ENCODE assay signal across 28 mouse cellular contexts in genomic region chr14:78056371-78056770, GRCm38 (mm10). TPM values are rescaled to one million over a fixed set of nuclear protein-coding genes. Genes with fewer than 3 reads are reported as not detected.
A peak's percentile ranks its signal among the peaks of the same experiment; 100 is the strongest.
DNase-seq lines count a peak whose midpoint lies in the region; ATAC-seq and TF ChIP-seq lines count a peak whose summit lies in the region.
"Had no signal": no experiment of that assay in that cellular context is flagged by ENCODE, and none has a peak within 500 bp of the region (broad histone marks: within the 10 kb centered on the region; RNA-seq: fewer than 3 reads in every experiment).

No protein-coding gene starts in this region.

- H3K9me3 ChIP-seq in liver, postnatal 0 days (ENCODE audit: low read length): no peaks in the 10 kb centered on the region
- H3K9me3 ChIP-seq in liver, embryonic 12.5 days (replicated peaks): no peaks in the 10 kb centered on the region
- H3K9me3 ChIP-seq in CH12.LX (replicated peaks; ENCODE audit: low read length): peaks cover 2% of the 10 kb centered on the region
- H3K9me3 ChIP-seq: embryonic facial prominence, embryonic 13.5 days; heart, embryonic 12.5 days; limb, embryonic 10.5 days; midbrain, embryonic 12.5 days had no signal

- no peak for ATAC-seq in liver, postnatal 0 days
- ATAC-seq in liver, embryonic 12.5 days: no peak
- no peak for ATAC-seq in Patski
- ATAC-seq: forebrain, embryonic 14.5 days had no signal

- DNase-seq in liver, postnatal 0 days: no peak
- DNase-seq in CH12.LX (ENCODE audit: extremely low read depth) (peak; percentile 7), Patski (ENCODE audit: low read depth, low spot score) (no peak)
- DNase-seq in splenic B cell, adult 2 months (ENCODE audit: low read depth, low spot score): peak; percentile 1
- DNase-seq in spleen, postnatal 10 days (ENCODE audit: low spot score in 2 of 2): no peak
- no peak for DNase-seq in gastrocnemius, postnatal 36 days
- DNase-seq: adrenal gland, adult 2 months; cerebellum, adult 11-12 months; cerebellum, postnatal 36 days; embryo, embryonic 11 days; gastrocnemius, postnatal 10 days; heart, postnatal 10 days; kidney, adult 18-20 months; kidney, postnatal 10 days; liver; lung, postnatal 10 days; right cerebral cortex, postnatal 14 days; thymus, postnatal 36 days had no signal

- H3K36me3 ChIP-seq in liver, postnatal 0 days (replicated peaks; ENCODE audit: insufficient read depth, low read length): no peaks in the 10 kb centered on the region
- no peaks in the 10 kb centered on the region for H3K36me3 ChIP-seq in liver, embryonic 12.5 days
- no peaks in the 10 kb centered on the region for H3K36me3 ChIP-seq in CH12.LX (replicated peaks in 1 of 2; ENCODE audit: control insufficient read depth in 1 of 2, insufficient read depth in 1 of 2, low read length in 1 of 2)
- no peaks in the 10 kb centered on the region for H3K36me3 ChIP-seq in splenic B cell, adult 2 months (ENCODE audit: control insufficient read depth, insufficient read depth, low read length, poor library complexity, severe bottlenecking)
- H3K36me3 ChIP-seq: embryonic facial prominence, embryonic 13.5 days; heart, embryonic 12.5 days; limb, embryonic 10.5 days; midbrain, embryonic 12.5 days had no signal

- peak; percentile 7 for TF ChIP-seq RAD21 in CH12.LX (IDR thresholded peaks at IDR 0.05; ENCODE audit: low read depth, low read length)

- H3K27ac ChIP-seq in liver, postnatal 0 days (ENCODE audit: low read depth): no peak overlapping the region
- H3K27ac ChIP-seq in liver, embryonic 12.5 days: no peak overlapping the region
- no peak overlapping the region for H3K27ac ChIP-seq in CH12.LX (ENCODE audit: insufficient read depth, low read depth)
- H3K27ac ChIP-seq: embryonic facial prominence, embryonic 13.5 days; limb, embryonic 10.5 days; midbrain, embryonic 12.5 days had no signal

- no peak overlapping the region for H3K9ac ChIP-seq in liver, postnatal 0 days (replicated peaks)
- H3K9ac ChIP-seq in liver, embryonic 12.5 days: no peak overlapping the region
- no peak overlapping the region for H3K9ac ChIP-seq in CH12.LX (ENCODE audit: insufficient read depth, low read depth)
- H3K9ac ChIP-seq: embryonic facial prominence, embryonic 13.5 days; heart, embryonic 12.5 days; midbrain, embryonic 12.5 days had no signal

- TF ChIP-seq EP300 in liver, postnatal 0 days (IDR thresholded peaks at IDR 0.05; ENCODE audit: low read depth): no peak
- TF ChIP-seq EP300 in CH12.LX (IDR thresholded peaks at IDR 0.05; ENCODE audit: low read length): no peak

- peak; percentile 17; the same call in 1 of the 2 replicates for TF ChIP-seq CTCF in liver, postnatal 0 days (IDR thresholded peaks at IDR 0.05; ENCODE audit: low read depth)
- TF ChIP-seq CTCF in CH12.LX (conservative IDR thresholded peaks at IDR 0.05 in 1 of 2, IDR thresholded peaks at IDR 0.05 in 1 of 2; ENCODE audit: low read depth in 2 of 2, low read length in 2 of 2): peak; percentile 22 to 38; a peak in 3 of 4 replicates
- peak; percentile 40 for TF ChIP-seq CTCF in Patski (IDR thresholded peaks at IDR 0.05)

- CTCF ChIA-PET in Patski (lab: Charles Lee): no interaction called here

- H3K79me2 ChIP-seq in CH12.LX (replicated peaks; ENCODE audit: control insufficient read depth, extremely low read depth, insufficient read depth, poor library complexity, severe bottlenecking): no peaks in the 10 kb centered on the region

- no peaks in the 10 kb centered on the region for H3K4me1 ChIP-seq in liver, postnatal 0 days (ENCODE audit: insufficient read depth)
- no peaks in the 10 kb centered on the region for H3K4me1 ChIP-seq in liver, embryonic 12.5 days
- H3K4me1 ChIP-seq in CH12.LX (ENCODE audit: control insufficient read depth in 1 of 2, insufficient read depth in 2 of 2): no peaks in the 10 kb centered on the region
- H3K4me1 ChIP-seq: heart, embryonic 12.5 days; midbrain, embryonic 12.5 days had no signal

- intact Hi-C loops in gastrocnemius, postnatal 36 days (cut with DNase I): no loop called here

- H3K27me3 ChIP-seq in liver, postnatal 0 days (ENCODE audit: insufficient read depth, low read length): no peaks in the 10 kb centered on the region
- H3K27me3 ChIP-seq in liver, embryonic 12.5 days (replicated peaks): no peaks in the 10 kb centered on the region
- H3K27me3 ChIP-seq in CH12.LX (replicated peaks): no peaks in the 10 kb centered on the region
- H3K27me3 ChIP-seq in Patski: peaks cover 20% of the 10 kb centered on the region
- H3K27me3 ChIP-seq in splenic B cell, adult 2 months (ENCODE audit: control insufficient read depth, insufficient read depth, low read length, poor library complexity, severe bottlenecking): no peaks in the 10 kb centered on the region
- H3K27me3 ChIP-seq: embryonic facial prominence, embryonic 13.5 days; heart, embryonic 12.5 days; midbrain, embryonic 12.5 days had no signal

- H3K4me3 ChIP-seq in liver, postnatal 0 days (ENCODE audit: low read depth, low read length): no peak overlapping the region
- no peak overlapping the region for H3K4me3 ChIP-seq in liver, embryonic 12.5 days
- H3K4me3 ChIP-seq in CH12.LX (replicated peaks in 1 of 3; ENCODE audit: low read depth in 2 of 3, low read length in 2 of 3, poor library complexity in 1 of 3): no peak overlapping the region
- H3K4me3 ChIP-seq: embryonic facial prominence, embryonic 13.5 days; erythroblast, embryonic 14.5 days; heart, embryonic 12.5 days; limb, embryonic 10.5 days; midbrain, embryonic 12.5 days had no signal

- dilution Hi-C loops in CH12.LX (cut with MboI; ENCODE audit: extremely low pct_ligation_motif_present, extremely low pct_unique_long_range_greater_than_20kb, low sequenced_read_pairs): no loop called here

- WGBS in liver, postnatal 0 days (ENCODE audit: insufficient replicate concordance): 70% methylated on average over 3 of the region's 3 CpGs
- WGBS in liver, embryonic 12.5 days (ENCODE audit: insufficient replicate concordance): 55% methylated on average over 3 of the region's 3 CpGs

- no peak for TF ChIP-seq POLR2A in CH12.LX (IDR thresholded peaks at IDR 0.05; ENCODE audit: low read depth, low read length)

- no peak overlapping the region for H3K4me2 ChIP-seq in liver, postnatal 0 days (ENCODE audit: low read depth, low read length)
- H3K4me2 ChIP-seq in liver, embryonic 12.5 days: no peak overlapping the region
- no peak overlapping the region for H3K4me2 ChIP-seq in CH12.LX (ENCODE audit: insufficient read depth, low read depth, poor library complexity, severe bottlenecking)
- H3K4me2 ChIP-seq: embryonic facial prominence, embryonic 13.5 days; heart, embryonic 12.5 days; midbrain, embryonic 12.5 days had no signal

- POLR2A ChIA-PET in Patski (lab: Charles Lee): no interaction called here

- in situ Hi-C loops in CH12.LX (cut with MboI; ENCODE audit: low pct_ligation_motif_present, low pct_unique_long_range_greater_than_20kb, low sequenced_read_pairs) (no loop called here), Patski (cut with MboI; ENCODE audit: low pct_unique_long_range_greater_than_20kb) (no loop called here)

TF ChIP-seq in CH12.LX, 34 proteins besides CTCF, POLR2A, EP300 and RAD21:
- TF ChIP-seq USF1 (IDR thresholded peaks at IDR 0.05; ENCODE audit: low read depth, low read length) (no peak), PAX5 (IDR thresholded peaks at IDR 0.05; ENCODE audit: low read length) (no peak), ZMIZ1 (IDR thresholded peaks at IDR 0.05; ENCODE audit: low read depth, low read length) (no peak), JUN (IDR thresholded peaks at IDR 0.05; ENCODE audit: insufficient read depth, low read depth, low read length) (no peak), RCOR1 (conservative IDR thresholded peaks at IDR 0.05; ENCODE audit: low read depth, low read length) (no peak), TBP (conservative IDR thresholded peaks at IDR 0.05; ENCODE audit: low read depth, low read length) (no peak), USF2 (conservative IDR thresholded peaks at IDR 0.05; ENCODE audit: low read depth, low read length) (no peak), NELFE (IDR thresholded peaks at IDR 0.05; ENCODE audit: low read depth, low read length) (no peak), CHD2 (IDR thresholded peaks at IDR 0.05; ENCODE audit: low read length) (no peak), ZC3H11A (IDR thresholded peaks at IDR 0.05; ENCODE audit: low read depth, low read length) (no peak), MAZ (IDR thresholded peaks at IDR 0.05; ENCODE audit: low read depth, low read length) (no peak), SMC3 (IDR thresholded peaks at IDR 0.05; ENCODE audit: low read depth, low read length) (no peak)

RNA-seq across cellular contexts. Expression of gene Fam216b, which starts 32.4 kb away (rescaled TPM):
- polyA plus RNA-seq in liver, postnatal 0 days (2015; fragmentation: Nextera tagmentation; extraction: Ambion mirVana): not detected in 2 replicates
- polyA plus RNA-seq in liver, embryonic 12.5 days (2016; fragmentation: Nextera tagmentation; extraction: Ambion mirVana): not detected in 2 replicates
- total RNA-seq in CH12.LX (2012; rRNA removed) (not detected in 2 replicates), CH12.LX (2014; rRNA removed) (not detected in 2 replicates)
- polyA plus RNA-seq in CH12.LX (2012; ENCODE audit: insufficient read length, low read depth) (not detected in 2 replicates), Patski (2021) (not detected)
- total RNA-seq in gastrocnemius, postnatal 36 days (2021): not detected
- total RNA-seq: adrenal gland, adult 2 months; gastrocnemius, postnatal 10 days had no signal
- polyA plus RNA-seq: adrenal gland, adult 2 months; embryonic facial prominence, embryonic 13.5 days; erythroblast, embryonic 14.5 days; heart, embryonic 12.5 days; hindbrain, embryonic 11.5 days; limb, embryonic 10.5 days; liver, embryonic 16.5 days; midbrain, embryonic 12.5 days; neural tube, embryonic 11.5 days had no signal

Comparison
In these comparisons a context has a peak if more than half of its experiments do, and no peak if none do; other contexts are left out.
1. DNase-seq: peak in CH12.LX (single experiment) and splenic B cell, adult 2 months (single experiment); none in liver, postnatal 0 days (single experiment), Patski (single experiment), spleen, postnatal 10 days (0 of 2) and gastrocnemius, postnatal 36 days (0 of 2).
2. Peak in every context shown above with its lines, with median percentiles within 50 percentile points of each other: CTCF ChIP-seq.